ENCODE assay signal across 10 mouse cellular contexts in genomic region chr2:60045995-60046394, GRCm38 (mm10).
DNase-seq lines count a peak whose midpoint lies in the region; ATAC-seq lines count a peak whose summit lies in the region.
"Had no signal": no experiment of that assay in that cellular context is flagged by ENCODE, and none has a peak within 500 bp of the region (broad histone marks: within the 10 kb centered on the region; RNA-seq: fewer than 3 reads in every experiment).

No protein-coding gene starts in this region.

- DNase-seq in adrenal gland, adult (ENCODE audit: inconsistent age in 2 of 2, low spot score in 1 of 2): peak; percentile 42 to 87
- DNase-seq in adrenal gland, postnatal 10 days: no peak
- DNase-seq in ovary, adult 18-20 months (ENCODE audit: low spot score): peak; percentile 28
- DNase-seq in ovary, postnatal 10 days (ENCODE audit: low spot score): no peak
- no peak for DNase-seq in liver, embryonic 11.5 days (ENCODE audit: low spot score)
- no peak for DNase-seq in kidney, adult 18-20 months
- DNase-seq in ovary, postnatal 36 days (ENCODE audit: low spot score): no peak
- DNase-seq: thymus, postnatal 36 days had no signal

- peaks cover 13% of the 10 kb centered on the region for H3K4me1 ChIP-seq in liver, embryonic 11.5 days (replicated peaks; ENCODE audit: control insufficient read depth, insufficient read depth, low read length)
- H3K4me1 ChIP-seq in hindbrain, embryonic 12.5 days: peaks cover 9% of the 10 kb centered on the region

- ATAC-seq in liver, embryonic 11.5 days (replicated peaks; ENCODE audit: low FRiP score): peak; percentile 62; the same call in 1 of the 2 replicates
- ATAC-seq in hindbrain, embryonic 12.5 days (ENCODE audit: low FRiP score): no peak
- ATAC-seq: activated CD4-positive, CD25-positive, alpha-beta regulatory T cell, adult 4 months had no signal

- H3K27me3 ChIP-seq in liver, embryonic 11.5 days (replicated peaks; ENCODE audit: control insufficient read depth, insufficient read depth, low read length): no peaks in the 10 kb centered on the region
- no peaks in the 10 kb centered on the region for H3K27me3 ChIP-seq in hindbrain, embryonic 12.5 days

- no peak overlapping the region for H3K4me2 ChIP-seq in liver, embryonic 11.5 days
- H3K4me2 ChIP-seq in hindbrain, embryonic 12.5 days (replicated peaks): no peak overlapping the region

- no peaks in the 10 kb centered on the region for H3K9me3 ChIP-seq in liver, embryonic 11.5 days (ENCODE audit: control insufficient read depth, low read length)
- H3K9me3 ChIP-seq in hindbrain, embryonic 12.5 days (replicated peaks): no peaks in the 10 kb centered on the region

- no peak overlapping the region for H3K27ac ChIP-seq in liver, embryonic 11.5 days (ENCODE audit: low read depth, low read length)
- H3K27ac ChIP-seq in hindbrain, embryonic 12.5 days: no peak overlapping the region

- WGBS in liver, embryonic 11.5 days: 19% methylated on average over 1 of the region's 1 CpGs
- WGBS in hindbrain, embryonic 12.5 days: 73% methylated on average over 1 of the region's 1 CpGs

- no peak overlapping the region for H3K4me3 ChIP-seq in liver, embryonic 11.5 days (ENCODE audit: low read depth, low read length)
- no peak overlapping the region for H3K4me3 ChIP-seq in hindbrain, embryonic 12.5 days

- H3K9ac ChIP-seq in liver, embryonic 11.5 days (ENCODE audit: low read depth, low read length): no peak overlapping the region
- no peak overlapping the region for H3K9ac ChIP-seq in hindbrain, embryonic 12.5 days

- H3K36me3 ChIP-seq in liver, embryonic 11.5 days (ENCODE audit: control insufficient read depth, insufficient read depth, low read length): no peaks in the 10 kb centered on the region
- H3K36me3 ChIP-seq in hindbrain, embryonic 12.5 days: no peaks in the 10 kb centered on the region

Comparison
In these comparisons a context has a peak if more than half of its experiments do, and no peak if none do; other contexts are left out.
1. DNase-seq: peak in adrenal gland, adult (2 of 2) and ovary, adult 18-20 months (single experiment); none in adrenal gland, postnatal 10 days (single experiment), ovary, postnatal 10 days (single experiment), liver, embryonic 11.5 days (single experiment), kidney, adult 18-20 months (single experiment) and ovary, postnatal 36 days (single experiment).